9 mouse cellular contexts compared by ENCODE assay signal in genomic region chr1:136627591-136627990, GRCm38 (mm10). TPM values are rescaled to one million over a fixed set of nuclear protein-coding genes. Genes with fewer than 3 reads are reported as not detected.
DNase-seq lines count a peak whose midpoint lies in the region; ATAC-seq lines count a peak whose summit lies in the region.
"Had no signal": no experiment of that assay in that cellular context is flagged by ENCODE, and none has a peak within 500 bp of the region (broad histone marks: within the 10 kb centered on the region; RNA-seq: fewer than 3 reads in every experiment).

No protein-coding gene starts in this region.

- no peak for DNase-seq in kidney, postnatal 14 days
- DNase-seq in forebrain, embryonic 10.5 days (ENCODE audit: extremely low spot score, low spot score): no peak
- no peak for DNase-seq in limb, embryonic 10.5 days (ENCODE audit: low spot score)
- no peak for DNase-seq in adrenal gland, adult (ENCODE audit: inconsistent age in 2 of 2, low spot score in 1 of 2)
- no peak for DNase-seq in right cerebral cortex, postnatal 25 days
- no peak for DNase-seq in thymus, postnatal 4 days

- peaks cover 17% of the 10 kb centered on the region for H3K36me3 ChIP-seq in kidney, embryonic 16.5 days (ENCODE audit: insufficient read depth, low read length)
- H3K36me3 ChIP-seq in forebrain, embryonic 10.5 days (replicated peaks): peaks cover 67% of the 10 kb centered on the region
- H3K36me3 ChIP-seq in limb, embryonic 10.5 days: peaks cover 64% of the 10 kb centered on the region
- peaks cover 20% of the 10 kb centered on the region for H3K36me3 ChIP-seq in neural tube, embryonic 12.5 days

- 0 out of 2 replicates have a peak overlapping the region, but pooled peaks have one; percentile 3 for H3K4me3 ChIP-seq in kidney, embryonic 16.5 days (ENCODE audit: low read length)
- peak overlapping the region; percentile 5; the same call in 1 of the 2 replicates for H3K4me3 ChIP-seq in forebrain, embryonic 10.5 days
- 0 out of 2 replicates have a peak overlapping the region, but pooled peaks have one; percentile 2 for H3K4me3 ChIP-seq in limb, embryonic 10.5 days
- H3K4me3 ChIP-seq in neural tube, embryonic 12.5 days: peak overlapping the region; percentile 3; the same call in 1 of the 2 replicates

- H3K27me3 ChIP-seq in kidney, embryonic 16.5 days (ENCODE audit: insufficient read depth, low read length): no peaks in the 10 kb centered on the region
- H3K27me3 ChIP-seq in forebrain, embryonic 10.5 days (ENCODE audit: poor library complexity, severe bottlenecking): no peaks in the 10 kb centered on the region
- H3K27me3 ChIP-seq in limb, embryonic 10.5 days (ENCODE audit: low read depth, poor library complexity, severe bottlenecking): no peaks in the 10 kb centered on the region
- no peaks in the 10 kb centered on the region for H3K27me3 ChIP-seq in neural tube, embryonic 12.5 days (replicated peaks)

- no peak for ATAC-seq in kidney, embryonic 16.5 days (ENCODE audit: low FRiP score, low TSS enrichment)
- no peak for ATAC-seq in neural tube, embryonic 12.5 days (ENCODE audit: low FRiP score, low read depth)

- H3K4me2 ChIP-seq in kidney, embryonic 16.5 days (replicated peaks; ENCODE audit: low read depth, low read length): peak overlapping the region; percentile 19
- peak overlapping the region; percentile 86 for H3K4me2 ChIP-seq in neural tube, embryonic 12.5 days (replicated peaks)

- no peak overlapping the region for H3K9ac ChIP-seq in kidney, embryonic 16.5 days (replicated peaks; ENCODE audit: low read length)
- H3K9ac ChIP-seq in neural tube, embryonic 12.5 days: no peak overlapping the region

- H3K9me3 ChIP-seq in kidney, embryonic 16.5 days (ENCODE audit: low read length): no peaks in the 10 kb centered on the region
- no peaks in the 10 kb centered on the region; the same call in 1 of the 2 replicates for H3K9me3 ChIP-seq in forebrain, embryonic 10.5 days
- no peaks in the 10 kb centered on the region for H3K9me3 ChIP-seq in limb, embryonic 10.5 days (replicated peaks)
- H3K9me3 ChIP-seq in neural tube, embryonic 12.5 days: no peaks in the 10 kb centered on the region
- H3K9me3 ChIP-seq: G1E had no signal

- H3K27ac ChIP-seq in kidney, embryonic 16.5 days (ENCODE audit: low read length): no peak overlapping the region
- no peak overlapping the region for H3K27ac ChIP-seq in forebrain, embryonic 10.5 days
- no peak overlapping the region for H3K27ac ChIP-seq in limb, embryonic 10.5 days
- H3K27ac ChIP-seq in neural tube, embryonic 12.5 days: no peak overlapping the region

- H3K4me1 ChIP-seq in kidney, embryonic 16.5 days (ENCODE audit: insufficient read depth, low read length): peaks cover 31% of the 10 kb centered on the region
- peaks cover 40% of the 10 kb centered on the region for H3K4me1 ChIP-seq in forebrain, embryonic 10.5 days
- H3K4me1 ChIP-seq in limb, embryonic 10.5 days: peaks cover 37% of the 10 kb centered on the region
- H3K4me1 ChIP-seq in neural tube, embryonic 12.5 days: peaks cover 33% of the 10 kb centered on the region

- WGBS in kidney, embryonic 16.5 days: 80% methylated on average over 5 of the region's 5 CpGs
- WGBS in forebrain, embryonic 10.5 days: 84% methylated on average over 5 of the region's 5 CpGs
- WGBS in limb, embryonic 10.5 days: 92% methylated on average over 5 of the region's 5 CpGs
- 89% methylated on average over 5 of the region's 5 CpGs for WGBS in neural tube, embryonic 12.5 days

RNA-seq across cellular contexts. Expression of gene Zfp281, which starts 2.9 kb away (rescaled TPM):
- polyA plus RNA-seq in kidney, embryonic 16.5 days (2015; fragmentation: Nextera tagmentation; extraction: Ambion mirVana): 19.5 and 20.8 TPM in 2 replicates
- 24.7 and 27.8 TPM in 2 replicates for polyA plus RNA-seq in forebrain, embryonic 10.5 days (2016; fragmentation: Nextera tagmentation; extraction: Ambion mirVana)
- polyA plus RNA-seq in limb, embryonic 10.5 days (2016; fragmentation: Nextera tagmentation; extraction: Ambion mirVana): 31.2 and 32.4 TPM in 2 replicates
- 33.8 and 35.2 TPM in 2 replicates for polyA plus RNA-seq in neural tube, embryonic 12.5 days (2016; fragmentation: Nextera tagmentation; extraction: Ambion mirVana)
